Mouse (Mus musculus): ENCODE results near the gene Bpifa2. TPM values are rescaled to one million over a fixed set of nuclear protein-coding genes. Genes with fewer than 3 reads are reported as not detected.

The Bpifa2 gene
- not detected in 2 replicates for total RNA-seq (2014; fragmentation: Nextera tagmentation)
- 0.49 TPM in 1 of 2 replicates, not detected in the other for total RNA-seq (2017)
- polyA plus RNA-seq (2012), result not detected in 2 replicates

- DNase-seq (ENCODE audit: low spot score) (no peak), ATAC-seq (ENCODE audit: extremely low read depth, insufficient number of reproducible peaks, low FRiP score, poor library complexity, severe bottlenecking) (no peak)
- no peaks in the 10 kb centered on the region for H3K9me3 ChIP-seq (replicated peaks)
- H3K27me3 ChIP-seq (ENCODE audit: insufficient read depth, low read length), result no peaks in the 10 kb centered on the region
- H3K4me3 ChIP-seq (ENCODE audit: low read depth, low read length), result no peak within 1 kb of the TSS
- TF ChIP-seq POLR2AphosphoS5 (IDR thresholded peaks at IDR 0.05; ENCODE audit: insufficient replicate concordance, low read depth, low read length), result no peak
- no peak for TF ChIP-seq GATA1 (IDR thresholded peaks at IDR 0.05; ENCODE audit: borderline replicate concordance, low read length)
- TF ChIP-seq GATA2 (IDR thresholded peaks at IDR 0.05; ENCODE audit: borderline replicate concordance, low read depth, low read length), result no peak
- TF ChIP-seq CTCF (IDR thresholded peaks at IDR 0.05; ENCODE audit: low read depth, low read length), result no peak
- no peak for TF ChIP-seq TAL1 (conservative IDR thresholded peaks at IDR 0.05; ENCODE audit: low read depth, low read length)
- no peaks in the 10 kb centered on the region for H3K36me3 ChIP-seq (replicated peaks)
- no peaks in the 10 kb centered on the region for H3K4me1 ChIP-seq (ENCODE audit: insufficient read depth, low read depth, low read length)
Measured at GRCm38 (mm10) chr2:154007965-154008364, at the start of gene Bpifa2. Gene Bpifa2 (plus strand): TSS chr2:154008265.

- ATAC-seq (ENCODE audit: extremely low read depth, insufficient number of reproducible peaks, low FRiP score, poor library complexity, severe bottlenecking) (no peak), DNase-seq (ENCODE audit: low spot score) (no peak)
- Histone ChIP-seq H3K36me3 (replicated peaks) (no peaks in the 10 kb centered on the region), H3K27me3 (ENCODE audit: insufficient read depth, low read length) (peaks cover 4% of the 10 kb centered on the region; the same call in 1 of the 2 replicates), H3K4me1 (ENCODE audit: insufficient read depth, low read depth, low read length) (no peaks in the 10 kb centered on the region), H3K9me3 (replicated peaks) (no peaks in the 10 kb centered on the region), H3K4me3 (ENCODE audit: low read depth, low read length) (no peak overlapping the region)
- TF ChIP-seq GATA2 (IDR thresholded peaks at IDR 0.05; ENCODE audit: borderline replicate concordance, low read depth, low read length) (no peak), CTCF (IDR thresholded peaks at IDR 0.05; ENCODE audit: low read depth, low read length) (no peak), POLR2AphosphoS5 (IDR thresholded peaks at IDR 0.05; ENCODE audit: insufficient replicate concordance, low read depth, low read length) (no peak), GATA1 (IDR thresholded peaks at IDR 0.05; ENCODE audit: borderline replicate concordance, low read length) (no peak), TAL1 (conservative IDR thresholded peaks at IDR 0.05; ENCODE audit: low read depth, low read length) (no peak)
Measured at GRCm38 (mm10) chr2:153962821-153963331, 45.2 kb upstream of the Bpifa2 start.

- H3K9me3 ChIP-seq (replicated peaks), result no peaks in the 10 kb centered on the region
- ATAC-seq (ENCODE audit: extremely low read depth, insufficient number of reproducible peaks, low FRiP score, poor library complexity, severe bottlenecking), result no peak
- TF ChIP-seq GATA1 (IDR thresholded peaks at IDR 0.05; ENCODE audit: borderline replicate concordance, low read length) (no peak), POLR2AphosphoS5 (IDR thresholded peaks at IDR 0.05; ENCODE audit: insufficient replicate concordance, low read depth, low read length) (no peak), GATA2 (IDR thresholded peaks at IDR 0.05; ENCODE audit: borderline replicate concordance, low read depth, low read length) (no peak), TAL1 (conservative IDR thresholded peaks at IDR 0.05; ENCODE audit: low read depth, low read length) (no peak), CTCF (IDR thresholded peaks at IDR 0.05; ENCODE audit: low read depth, low read length) (no peak)
- peaks cover 4% of the 10 kb centered on the region; the same call in 1 of the 2 replicates for H3K27me3 ChIP-seq (ENCODE audit: insufficient read depth, low read length)
- no peaks in the 10 kb centered on the region for H3K4me1 ChIP-seq (ENCODE audit: insufficient read depth, low read depth, low read length)
- H3K36me3 ChIP-seq (replicated peaks), result no peaks in the 10 kb centered on the region
- H3K4me3 ChIP-seq (ENCODE audit: low read depth, low read length), result no peak overlapping the region
- no peak for DNase-seq (ENCODE audit: low spot score)
Measured at GRCm38 (mm10) chr2:153963334-153963733, 44.7 kb upstream of the Bpifa2 start.

GRCm38 (mm10) chr2:153970221-153970620 lies 37.8 kb upstream of the Bpifa2 start:
- Histone ChIP-seq H3K27me3 (ENCODE audit: insufficient read depth, low read length) (no peaks in the 10 kb centered on the region; the same call in none of the 2 replicates), H3K36me3 (replicated peaks) (no peaks in the 10 kb centered on the region), H3K9me3 (replicated peaks) (no peaks in the 10 kb centered on the region), H3K4me1 (ENCODE audit: insufficient read depth, low read depth, low read length) (no peaks in the 10 kb centered on the region), H3K4me3 (ENCODE audit: low read depth, low read length) (no peak overlapping the region)
- DNase-seq (ENCODE audit: low spot score) (no peak), ATAC-seq (ENCODE audit: extremely low read depth, insufficient number of reproducible peaks, low FRiP score, poor library complexity, severe bottlenecking) (no peak)
- no peak for TF ChIP-seq TAL1 (conservative IDR thresholded peaks at IDR 0.05; ENCODE audit: low read depth, low read length)

GRCm38 (mm10) chr2:153974582-153974981 lies 33.5 kb upstream of the Bpifa2 start, which contains the start of gene Bpifa6:
Gene Bpifa6 (plus strand): TSS chr2:153974945.
- H3K4me1 ChIP-seq (ENCODE audit: insufficient read depth, low read depth, low read length), result no peaks in the 10 kb centered on the region
- no peak for TF ChIP-seq POLR2AphosphoS5 (IDR thresholded peaks at IDR 0.05; ENCODE audit: insufficient replicate concordance, low read depth, low read length)
- TF ChIP-seq GATA1 (IDR thresholded peaks at IDR 0.05; ENCODE audit: borderline replicate concordance, low read length), result no peak
- TF ChIP-seq TAL1 (conservative IDR thresholded peaks at IDR 0.05; ENCODE audit: low read depth, low read length), result no peak
- TF ChIP-seq GATA2 (IDR thresholded peaks at IDR 0.05; ENCODE audit: borderline replicate concordance, low read depth, low read length), result no peak
- TF ChIP-seq CTCF (IDR thresholded peaks at IDR 0.05; ENCODE audit: low read depth, low read length), result no peak
- no peaks in the 10 kb centered on the region for H3K36me3 ChIP-seq (replicated peaks)
- H3K4me3 ChIP-seq (ENCODE audit: low read depth, low read length), result no peak within 1 kb of the TSS
- DNase-seq (ENCODE audit: low spot score) (no peak), ATAC-seq (ENCODE audit: extremely low read depth, insufficient number of reproducible peaks, low FRiP score, poor library complexity, severe bottlenecking) (no peak)
- H3K9me3 ChIP-seq (replicated peaks), result no peaks in the 10 kb centered on the region
- H3K27me3 ChIP-seq (ENCODE audit: insufficient read depth, low read length), result no peaks in the 10 kb centered on the region; the same call in none of the 2 replicates

- TF ChIP-seq CTCF (IDR thresholded peaks at IDR 0.05; ENCODE audit: low read depth, low read length), result peak; percentile 77
- TF ChIP-seq POLR2AphosphoS5 (IDR thresholded peaks at IDR 0.05; ENCODE audit: insufficient replicate concordance, low read depth, low read length), result no peak
- Histone ChIP-seq H3K9me3 (replicated peaks) (no peaks in the 10 kb centered on the region), H3K27me3 (ENCODE audit: insufficient read depth, low read length) (peaks cover 4% of the 10 kb centered on the region), H3K36me3 (replicated peaks) (no peaks in the 10 kb centered on the region), H3K4me1 (ENCODE audit: insufficient read depth, low read depth, low read length) (no peaks in the 10 kb centered on the region), H3K4me3 (ENCODE audit: low read depth, low read length) (no peak overlapping the region)
- peak; percentile 17 for DNase-seq (ENCODE audit: low spot score)
- ATAC-seq (ENCODE audit: extremely low read depth, insufficient number of reproducible peaks, low FRiP score, poor library complexity, severe bottlenecking), result no peak
Measured at GRCm38 (mm10) chr2:153995770-153996169, 12.3 kb upstream of the Bpifa2 start.
